Mouse (Mus musculus): ENCODE results near the gene Olfr159. TPM values are rescaled to one million over a fixed set of nuclear protein-coding genes. Genes with fewer than 3 reads are reported as not detected.

Olfr159 gene
- total and polyA plus RNA-seq, 3 experiments = not detected

GRCm38 (mm10) chr4:43720491-43721228, 50.1 kb downstream of the Olfr159 start:
- DNase-seq (ENCODE audit: low read depth, low spot score) = no peak
- H3K4me3 ChIP-seq (ENCODE audit: control insufficient read depth in 1 of 2, insufficient read depth in 1 of 2, low read depth in 2 of 2, low read length in 2 of 2) = no peak overlapping the region
- TF ChIP-seq CHD1 (IDR thresholded peaks at IDR 0.05; ENCODE audit: low read depth, low read length) = no peak
- TF ChIP-seq MXI1 (IDR thresholded peaks at IDR 0.05; ENCODE audit: low read depth, low read length) = no peak
- TF ChIP-seq POLR2AphosphoS2 (IDR thresholded peaks at IDR 0.05; ENCODE audit: low read length) = no peak
- TF ChIP-seq POLR2AphosphoS5 (IDR thresholded peaks at IDR 0.05; ENCODE audit: borderline replicate concordance, low read depth, low read length) = no peak
- TF ChIP-seq USF2 (IDR thresholded peaks at IDR 0.05; ENCODE audit: borderline replicate concordance in 1 of 2, insufficient read depth in 1 of 2, low read depth in 1 of 2, low read length in 2 of 2) = no peak
- no peak for TF ChIP-seq CTCF (IDR thresholded peaks at IDR 0.05 in 2 of 3, conservative IDR thresholded peaks at IDR 0.05 in 1 of 3; ENCODE audit: control insufficient read depth in 1 of 3, insufficient read depth in 1 of 3, low read depth in 2 of 3, low read length in 3 of 3, poor library complexity in 1 of 3, severe bottlenecking in 1 of 3)
- no peak for TF ChIP-seq ELF1 (IDR thresholded peaks at IDR 0.05; ENCODE audit: low read depth, low read length)
- no peak for TF ChIP-seq TCF12 (IDR thresholded peaks at IDR 0.05; ENCODE audit: low read depth, low read length)
- TF ChIP-seq ZC3H11A (IDR thresholded peaks at IDR 0.05; ENCODE audit: low read depth, low read length) = no peak
- no peak for TF ChIP-seq POLR2A (IDR thresholded peaks at IDR 0.05; ENCODE audit: control insufficient read depth in 1 of 2, insufficient read depth in 1 of 2, low read depth in 1 of 2, low read length in 2 of 2, poor library complexity in 1 of 2)
- TF ChIP-seq MAZ (IDR thresholded peaks at IDR 0.05; ENCODE audit: low read depth, low read length) = no peak
- no peak for TF ChIP-seq ZNF384 (IDR thresholded peaks at IDR 0.05; ENCODE audit: low read depth, low read length)
- no peak for TF ChIP-seq BHLHE40 (IDR thresholded peaks at IDR 0.05; ENCODE audit: borderline replicate concordance, low read depth, low read length)
- TF ChIP-seq TAL1 (IDR thresholded peaks at IDR 0.05; ENCODE audit: low read length) = no peak
- no peak for TF ChIP-seq ETS1 (IDR thresholded peaks at IDR 0.05; ENCODE audit: low read depth, low read length)
- H3K27me3 ChIP-seq (ENCODE audit: control insufficient read depth in 1 of 2, insufficient read depth in 2 of 2, low read length in 2 of 2) = peaks cover 6 to 10% of the 10 kb centered on the region in 2 experiments; a peak in 3 of 4 replicates
- no peaks in the 10 kb centered on the region for H3K79me2 ChIP-seq (ENCODE audit: control insufficient read depth, insufficient read depth, low read length, poor library complexity)
- no peaks in the 10 kb centered on the region for H3K36me3 ChIP-seq (ENCODE audit: control insufficient read depth in 1 of 2, insufficient read depth in 2 of 2, low read length in 2 of 2)
- no peaks in the 10 kb centered on the region for H3K9me3 ChIP-seq (replicated peaks; ENCODE audit: insufficient read depth, low read length)
- no peak overlapping the region for H3K27ac ChIP-seq (ENCODE audit: control insufficient read depth, low read depth, low read length)
- no peak overlapping the region for H3K9ac ChIP-seq (ENCODE audit: control insufficient read depth, low read depth, low read length, poor library complexity, severe bottlenecking)
- H3K4me1 ChIP-seq (ENCODE audit: control insufficient read depth in 1 of 2, insufficient read depth in 2 of 2, low read length in 2 of 2) = no peaks in the 10 kb centered on the region

Other genes with a start within 250 kb of the Olfr159 start
- gene Tpm2, start 247.2 kb downstream of the Olfr159 start, total RNA-seq (2012; rRNA removed) = 0.08 TPM in 1 of 2 replicates, not detected in the other
- gene Tpm2, start 247.2 kb downstream of the Olfr159 start, polyA plus RNA-seq (2012; ENCODE audit: insufficient read depth in 1 of 2, insufficient read length in 2 of 2, low read depth in 1 of 2, low replicate concordance in 2 of 2, missing spikeins in 1 of 2) = not detected
- gene Creb3, start 208.7 kb downstream of the Olfr159 start, total RNA-seq (2012; rRNA removed) = 14.9 and 17.1 TPM in 2 replicates
- gene Creb3, start 208.7 kb downstream of the Olfr159 start, polyA plus RNA-seq (2012; ENCODE audit: insufficient read depth in 1 of 2, insufficient read length in 2 of 2, low read depth in 1 of 2, low replicate concordance in 2 of 2, missing spikeins in 1 of 2) = 10 to 100 TPM in 1 of 2 experiments, not detected in 1; 21.3 TPM
- 106 and 112 TPM in 2 replicates for gene Tln1, start 208.3 kb downstream of the Olfr159 start, total RNA-seq (2012; rRNA removed)
- gene Tln1, start 208.3 kb downstream of the Olfr159 start, polyA plus RNA-seq (2012; ENCODE audit: insufficient read depth in 1 of 2, insufficient read length in 2 of 2, low read depth in 1 of 2, low replicate concordance in 2 of 2, missing spikeins in 1 of 2) = 100 to 1,000 TPM in 1 of 2 experiments, 10 to 100 TPM in 1; 22.9 to 146 TPM
- gene Rgp1, start 192.3 kb downstream of the Olfr159 start, total RNA-seq (2012; rRNA removed) = 14.3 and 17.1 TPM in 2 replicates
- 10 to 100 TPM in 1 of 2 experiments, not detected in 1; 47.6 TPM for gene Rgp1, start 192.3 kb downstream of the Olfr159 start, polyA plus RNA-seq (2012; ENCODE audit: insufficient read depth in 1 of 2, insufficient read length in 2 of 2, low read depth in 1 of 2, low replicate concordance in 2 of 2, missing spikeins in 1 of 2)
- 5.7 and 6.2 TPM in 2 replicates for gene Gba2, start 192.1 kb downstream of the Olfr159 start, total RNA-seq (2012; rRNA removed)
- 10 to 100 TPM in 1 of 2 experiments, not detected in 1; 24.9 TPM for gene Gba2, start 192.1 kb downstream of the Olfr159 start, polyA plus RNA-seq (2012; ENCODE audit: insufficient read depth in 1 of 2, insufficient read length in 2 of 2, low read depth in 1 of 2, low replicate concordance in 2 of 2, missing spikeins in 1 of 2)
- 0.73 and 1.0 TPM in 2 replicates for gene Msmp, start 186.5 kb downstream of the Olfr159 start, total RNA-seq (2012; rRNA removed)
- gene Msmp, start 186.5 kb downstream of the Olfr159 start, polyA plus RNA-seq (2012; ENCODE audit: insufficient read depth in 1 of 2, insufficient read length in 2 of 2, low read depth in 1 of 2, low replicate concordance in 2 of 2, missing spikeins in 1 of 2) = 1 to 10 TPM in 1 of 2 experiments, not detected in 1; 2.5 TPM
- 0.27 and 0.49 TPM in 2 replicates for gene Npr2, start 139.1 kb downstream of the Olfr159 start, total RNA-seq (2012; rRNA removed)
- gene Npr2, start 139.1 kb downstream of the Olfr159 start, polyA plus RNA-seq (2012; ENCODE audit: insufficient read depth in 1 of 2, insufficient read length in 2 of 2, low read depth in 1 of 2, low replicate concordance in 2 of 2, missing spikeins in 1 of 2) = 1 to 10 TPM in 1 of 2 experiments, not detected in 1; 2.3 TPM
- 0.15 and 0.29 TPM in 2 replicates for gene Spag8, start 117.4 kb downstream of the Olfr159 start, total RNA-seq (2012; rRNA removed)
- gene Spag8, start 117.4 kb downstream of the Olfr159 start, polyA plus RNA-seq (2012; ENCODE audit: insufficient read depth in 1 of 2, insufficient read length in 2 of 2, low read depth in 1 of 2, low replicate concordance in 2 of 2, missing spikeins in 1 of 2) = under 1 TPM in 1 of 2 experiments, not detected in 1; 0.57 TPM
- gene Hint2, start 114.5 kb downstream of the Olfr159 start, total RNA-seq (2012; rRNA removed) = 35.3 and 46.4 TPM in 2 replicates
- 100 to 1,000 TPM in 1 of 2 experiments, 10 to 100 TPM in 1; 33.2 to 254 TPM for gene Hint2, start 114.5 kb downstream of the Olfr159 start, polyA plus RNA-seq (2012; ENCODE audit: insufficient read depth in 1 of 2, insufficient read length in 2 of 2, low read depth in 1 of 2, low replicate concordance in 2 of 2, missing spikeins in 1 of 2)
- gene Tmem8b, start 102.0 kb downstream of the Olfr159 start, total RNA-seq (2012; rRNA removed) = 0.42 and 0.46 TPM in 2 replicates
- 1 to 10 TPM in 1 of 2 experiments, not detected in 1; 3.6 TPM for gene Tmem8b, start 102.0 kb downstream of the Olfr159 start, polyA plus RNA-seq (2012; ENCODE audit: insufficient read depth in 1 of 2, insufficient read length in 2 of 2, low read depth in 1 of 2, low replicate concordance in 2 of 2, missing spikeins in 1 of 2)
- 7.0 and 8.8 TPM in 2 replicates for gene Fam221b, start 101.9 kb downstream of the Olfr159 start, total RNA-seq (2012; rRNA removed)
- gene Fam221b, start 101.9 kb downstream of the Olfr159 start, polyA plus RNA-seq (2012; ENCODE audit: insufficient read depth in 1 of 2, insufficient read length in 2 of 2, low read depth in 1 of 2, low replicate concordance in 2 of 2, missing spikeins in 1 of 2) = under 1 TPM in 1 of 2 experiments, not detected in 1; 0.10 TPM
- gene Olfr70, start 70.2 kb downstream of the Olfr159 start, total RNA-seq (2012; rRNA removed) = not detected in 2 replicates
- gene Olfr70, start 70.2 kb downstream of the Olfr159 start, polyA plus RNA-seq (2012; ENCODE audit: insufficient read depth in 1 of 2, insufficient read length in 2 of 2, low read depth in 1 of 2, low replicate concordance in 2 of 2, missing spikeins in 1 of 2) = not detected
- gene Olfr71, start 60.8 kb downstream of the Olfr159 start, total RNA-seq (2012; rRNA removed) = not detected in 2 replicates
- gene Olfr71, start 60.8 kb downstream of the Olfr159 start, polyA plus RNA-seq (2012; ENCODE audit: insufficient read depth in 1 of 2, insufficient read length in 2 of 2, low read depth in 1 of 2, low replicate concordance in 2 of 2, missing spikeins in 1 of 2) = not detected
- gene Hrct1, start 43.8 kb downstream of the Olfr159 start, total RNA-seq (2012; rRNA removed) = not detected in 2 replicates
- not detected for gene Hrct1, start 43.8 kb downstream of the Olfr159 start, polyA plus RNA-seq (2012; ENCODE audit: insufficient read depth in 1 of 2, insufficient read length in 2 of 2, low read depth in 1 of 2, low replicate concordance in 2 of 2, missing spikeins in 1 of 2)
- not detected in 2 replicates for gene Spaar, start 41.0 kb downstream of the Olfr159 start, total RNA-seq (2012; rRNA removed)
- not detected for gene Spaar, start 41.0 kb downstream of the Olfr159 start, polyA plus RNA-seq (2012; ENCODE audit: insufficient read depth in 1 of 2, insufficient read length in 2 of 2, low read depth in 1 of 2, low replicate concordance in 2 of 2, missing spikeins in 1 of 2)
- not detected in 2 replicates for gene Olfr156, start 52.9 kb upstream of the Olfr159 start, total RNA-seq (2012; rRNA removed)
- not detected for gene Olfr156, start 52.9 kb upstream of the Olfr159 start, polyA plus RNA-seq (2012; ENCODE audit: insufficient read depth in 1 of 2, insufficient read length in 2 of 2, low read depth in 1 of 2, low replicate concordance in 2 of 2, missing spikeins in 1 of 2)
- not detected in 2 replicates for gene Olfr157, start 69.2 kb upstream of the Olfr159 start, total RNA-seq (2012; rRNA removed)
- gene Olfr157, start 69.2 kb upstream of the Olfr159 start, polyA plus RNA-seq (2012; ENCODE audit: insufficient read depth in 1 of 2, insufficient read length in 2 of 2, low read depth in 1 of 2, low replicate concordance in 2 of 2, missing spikeins in 1 of 2) = under 1 TPM in 1 of 2 experiments, not detected in 1; 0.01 TPM
- not detected in 2 replicates for gene Olfr155, start 80.6 kb upstream of the Olfr159 start, total RNA-seq (2012; rRNA removed)
- gene Olfr155, start 80.6 kb upstream of the Olfr159 start, polyA plus RNA-seq (2012; ENCODE audit: insufficient read depth in 1 of 2, insufficient read length in 2 of 2, low read depth in 1 of 2, low replicate concordance in 2 of 2, missing spikeins in 1 of 2) = not detected
- 0.12 and 0.13 TPM in 2 replicates for gene Reck, start 104.5 kb upstream of the Olfr159 start, total RNA-seq (2012; rRNA removed)
- gene Reck, start 104.5 kb upstream of the Olfr159 start, polyA plus RNA-seq (2012; ENCODE audit: insufficient read depth in 1 of 2, insufficient read length in 2 of 2, low read depth in 1 of 2, low replicate concordance in 2 of 2, missing spikeins in 1 of 2) = under 1 TPM in 1 of 2 experiments, not detected in 1; 0.60 TPM
- gene Glipr2, start 186.4 kb upstream of the Olfr159 start, total RNA-seq (2012; rRNA removed) = 22.8 and 30.6 TPM in 2 replicates
- 10 to 100 TPM in 1 of 2 experiments, not detected in 1; 25.0 TPM for gene Glipr2, start 186.4 kb upstream of the Olfr159 start, polyA plus RNA-seq (2012; ENCODE audit: insufficient read depth in 1 of 2, insufficient read length in 2 of 2, low read depth in 1 of 2, low replicate concordance in 2 of 2, missing spikeins in 1 of 2)
- not detected in 2 replicates for gene Ccin, start 212.5 kb upstream of the Olfr159 start, total RNA-seq (2012; rRNA removed)
- gene Ccin, start 212.5 kb upstream of the Olfr159 start, polyA plus RNA-seq (2012; ENCODE audit: insufficient read depth in 1 of 2, insufficient read length in 2 of 2, low read depth in 1 of 2, low replicate concordance in 2 of 2, missing spikeins in 1 of 2) = under 1 TPM in 1 of 2 experiments, not detected in 1; 0.04 TPM
- gene Clta, start 233.4 kb upstream of the Olfr159 start, total RNA-seq (2012; rRNA removed) = 426 and 451 TPM in 2 replicates
- gene Clta, start 233.4 kb upstream of the Olfr159 start, polyA plus RNA-seq (2012; ENCODE audit: insufficient read depth in 1 of 2, insufficient read length in 2 of 2, low read depth in 1 of 2, low replicate concordance in 2 of 2, missing spikeins in 1 of 2) = 100 to 1,000 TPM in 1 of 2 experiments, not detected in 1; 589 TPM

All from MEL (cell line).